Mouse (Mus musculus) cerebellum, postnatal 36 days (tissue): ENCODE data around the gene Rnf114.

ENCODE experiments used
- DNase-seq, 2 experiments: peaks; one replicate each; pipeline ENCODE4 v3.0.0; 2021 to 2022; ENCODE audit warnings: mixed read lengths in 2 of 2

Gene Rnf114

GRCm38 (mm10) chr2:167505127-167505526 lies 12.7 kb downstream of the Rnf114 start:
- DNase-seq = no peak

DNA sequence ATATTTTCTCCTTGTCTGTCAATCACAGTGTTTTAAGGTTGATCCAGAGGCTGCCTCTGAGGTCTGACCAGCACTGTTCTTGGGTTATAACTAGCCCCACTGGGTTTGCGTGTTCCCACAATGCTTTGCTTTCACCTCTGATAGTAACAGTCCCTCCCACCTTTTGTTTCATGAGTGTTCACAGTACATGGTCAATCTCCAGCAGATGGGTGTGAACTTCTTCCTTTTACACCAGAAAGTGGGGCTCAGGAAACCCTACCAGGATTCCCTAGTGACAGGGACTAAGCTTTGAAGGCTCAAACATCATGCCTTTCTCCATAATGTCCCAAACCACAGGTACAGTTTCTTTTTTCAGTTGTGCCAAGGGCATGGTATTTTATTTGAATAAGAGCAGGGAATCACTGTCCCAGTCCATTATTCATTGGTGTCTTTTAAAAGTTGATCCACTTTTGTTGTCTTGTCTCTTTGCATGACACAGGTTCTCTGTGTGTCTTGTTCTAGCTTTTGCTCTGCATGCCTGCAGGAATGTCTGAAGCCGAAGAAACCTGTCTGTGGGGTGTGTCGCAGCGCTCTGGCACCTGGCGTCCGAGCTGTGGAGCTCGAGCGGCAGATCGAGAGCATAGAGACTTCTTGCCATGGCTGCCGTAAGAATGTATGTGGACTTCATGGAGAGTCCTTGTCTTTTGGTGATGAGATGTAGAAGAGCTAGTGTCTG lies 14.3 kb downstream of the Rnf114 start:
- no peak for DNase-seq

DNA sequence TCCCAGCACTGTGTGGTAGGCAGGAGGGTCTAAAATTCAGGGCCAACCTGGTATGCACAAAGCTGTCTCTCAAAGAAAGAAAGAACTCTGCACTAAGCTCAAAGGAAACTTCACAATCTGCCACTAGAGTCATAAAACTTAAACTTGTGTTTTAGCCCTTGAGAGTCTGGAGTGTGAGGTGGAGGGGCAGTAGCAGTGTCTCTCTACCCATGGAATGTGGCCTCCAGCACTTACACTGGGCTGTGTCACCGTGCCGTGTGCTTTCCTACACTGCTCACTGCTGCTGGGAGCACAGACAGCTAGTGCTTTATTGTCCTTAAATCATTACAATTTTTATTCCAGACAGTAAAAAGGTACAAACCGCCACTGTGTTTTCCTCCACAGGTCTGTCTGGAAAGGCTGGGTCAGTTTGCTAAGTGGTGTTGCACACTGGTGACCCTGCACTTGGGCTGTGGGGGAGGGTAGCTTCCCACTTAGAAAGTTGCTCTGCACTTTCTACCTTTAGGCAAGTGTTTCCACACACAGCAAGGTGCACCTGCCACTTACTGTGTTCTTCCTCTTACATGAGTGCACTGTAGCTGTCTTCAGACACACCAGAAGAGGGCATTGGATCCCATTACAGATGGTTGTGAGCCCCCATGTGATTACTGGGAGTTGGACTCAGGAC lies 15.4 kb downstream of the Rnf114 start:
- DNase-seq = no peak

DNA sequence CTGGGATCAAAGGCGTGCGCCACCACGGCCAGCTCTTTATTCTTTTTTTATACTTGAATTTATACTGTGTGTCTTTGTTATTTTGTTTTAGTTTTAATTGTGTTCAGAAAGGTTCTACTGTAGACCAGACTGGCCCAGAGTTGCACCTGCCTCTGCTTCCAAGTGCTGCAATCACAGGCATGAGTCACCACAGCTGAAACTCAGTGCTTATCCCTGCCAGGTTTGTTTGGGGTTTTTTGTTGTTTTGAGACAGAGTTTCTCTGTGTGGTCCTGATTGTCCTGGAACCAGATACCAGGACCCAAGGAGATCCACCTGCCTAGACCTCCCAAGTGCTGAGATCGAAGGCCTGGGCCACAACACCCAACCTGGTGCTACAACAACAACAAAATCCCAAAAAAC lies 16.1 kb downstream of the Rnf114 start:
- no peak for DNase-seq

DNA sequence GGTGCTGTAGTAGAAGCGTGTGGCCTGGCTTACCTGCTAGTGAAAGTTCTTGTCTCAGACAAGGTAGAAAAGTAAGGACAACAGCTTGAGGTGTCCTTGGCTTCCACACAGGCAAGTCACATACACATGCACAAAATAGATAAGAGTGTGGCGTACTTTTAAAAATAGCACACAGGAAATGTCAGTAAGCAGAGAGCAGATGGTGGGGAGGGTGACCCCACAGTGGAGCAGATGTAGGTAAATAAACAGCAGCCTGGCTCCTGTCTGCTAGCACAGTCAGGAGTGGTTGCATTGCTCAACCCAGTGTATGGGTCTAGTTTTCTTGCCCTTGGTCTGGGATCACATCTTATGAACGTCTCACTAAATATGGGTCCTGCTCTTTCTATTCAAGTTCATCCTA lies 18.0 kb downstream of the Rnf114 start:
- DNase-seq = no peak

DNA sequence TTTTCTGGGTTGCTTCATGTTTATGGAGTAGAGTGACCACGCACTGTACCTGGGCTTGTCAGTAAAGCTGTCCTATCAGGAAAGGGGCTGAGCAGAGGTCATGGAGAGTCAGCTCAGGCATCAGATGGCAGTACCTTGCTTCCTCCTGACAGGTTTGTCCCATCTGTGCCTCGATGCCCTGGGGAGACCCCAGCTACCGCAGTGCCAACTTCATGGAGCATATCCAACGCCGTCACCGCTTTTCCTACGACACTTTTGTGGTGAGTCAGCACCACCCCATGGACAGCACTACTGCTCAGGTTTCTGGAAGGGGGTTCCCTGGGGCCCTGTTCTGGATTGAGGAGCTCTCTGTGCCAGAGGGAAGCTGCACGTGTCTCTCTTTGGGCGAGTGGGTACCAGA lies 19.9 kb downstream of the Rnf114 start:
- DNase-seq = no peak

GRCm38 (mm10) chr2:167512970-167513369 lies 20.5 kb downstream of the Rnf114 start:
- DNase-seq = no peak

DNA sequence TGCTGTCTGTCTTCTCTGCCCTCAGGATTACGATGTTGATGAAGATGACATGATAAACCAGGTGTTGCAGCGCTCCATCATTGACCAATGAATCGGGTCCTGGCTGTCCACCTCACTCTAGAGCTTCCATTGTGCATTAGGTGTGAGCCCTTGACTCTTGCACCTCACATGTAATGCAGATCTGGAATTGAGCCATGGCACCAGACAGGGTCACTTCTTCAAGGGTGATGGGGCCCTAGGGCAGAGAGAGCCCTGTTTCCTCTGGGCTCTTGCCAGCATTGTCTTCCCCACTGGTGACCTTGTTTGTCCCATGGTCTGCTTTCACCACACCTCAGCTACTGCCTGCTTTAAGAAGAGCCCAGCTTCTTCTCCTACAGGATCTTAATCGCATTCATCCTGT lies 22.2 kb downstream of the Rnf114 start:
- no peak for DNase-seq

- DNase-seq = no peak
These were observed 23.2 kb downstream of the Rnf114 start for GRCm38 (mm10) chr2:167515688-167516087.

DNA sequence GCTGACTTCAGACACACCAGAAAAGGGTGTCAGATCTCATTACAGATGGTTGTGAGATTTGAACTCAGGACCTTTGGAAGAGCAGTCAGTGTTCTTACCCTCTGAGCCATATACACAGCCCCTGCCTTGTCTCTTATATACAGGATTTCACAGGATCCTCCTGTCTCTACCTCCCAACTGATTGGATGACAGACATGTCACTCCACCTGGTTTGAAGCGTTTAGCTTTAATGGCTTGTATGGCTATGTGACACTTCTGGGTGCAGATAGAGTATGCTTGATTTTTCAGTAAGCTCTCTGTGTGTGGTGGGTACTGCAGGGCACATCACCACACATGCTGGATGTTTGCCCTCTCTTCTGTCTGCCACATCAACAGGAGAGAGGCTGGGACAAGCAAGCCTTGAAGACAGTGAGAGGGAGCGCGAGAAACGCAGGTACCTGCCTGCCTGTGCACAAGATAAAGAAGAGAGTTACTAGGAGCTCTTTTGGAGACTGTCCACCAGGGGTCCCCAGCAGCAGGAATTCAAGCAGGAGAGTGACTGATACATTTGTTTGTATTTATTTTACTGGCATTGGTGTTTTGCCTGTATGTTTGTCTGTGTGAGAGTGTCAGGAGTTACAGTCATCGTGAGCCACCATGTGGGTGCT lies 27.3 kb downstream of the Rnf114 start:
- no peak for DNase-seq

DNA sequence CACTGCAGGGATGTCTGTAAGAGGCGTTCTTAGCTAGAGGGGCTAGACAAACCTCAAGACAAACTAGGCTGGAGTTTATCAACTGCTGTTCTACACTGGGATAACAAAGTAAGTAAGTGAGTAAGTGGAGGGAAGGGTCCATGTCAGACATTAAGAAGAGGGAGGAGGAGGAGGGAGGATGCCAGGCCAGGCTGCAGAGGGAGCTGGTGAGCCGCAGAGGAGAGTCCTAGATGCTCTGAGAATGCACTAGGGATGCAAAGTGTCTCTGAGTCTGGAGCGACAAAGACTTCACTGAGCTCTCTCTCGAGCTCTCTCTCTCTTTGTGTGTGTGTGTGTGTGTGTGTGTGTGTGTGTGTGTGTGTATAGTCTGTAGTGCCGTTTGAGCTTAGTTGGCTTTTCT lies 35.8 kb downstream of the Rnf114 start:
- DNase-seq = no peak

DNA sequence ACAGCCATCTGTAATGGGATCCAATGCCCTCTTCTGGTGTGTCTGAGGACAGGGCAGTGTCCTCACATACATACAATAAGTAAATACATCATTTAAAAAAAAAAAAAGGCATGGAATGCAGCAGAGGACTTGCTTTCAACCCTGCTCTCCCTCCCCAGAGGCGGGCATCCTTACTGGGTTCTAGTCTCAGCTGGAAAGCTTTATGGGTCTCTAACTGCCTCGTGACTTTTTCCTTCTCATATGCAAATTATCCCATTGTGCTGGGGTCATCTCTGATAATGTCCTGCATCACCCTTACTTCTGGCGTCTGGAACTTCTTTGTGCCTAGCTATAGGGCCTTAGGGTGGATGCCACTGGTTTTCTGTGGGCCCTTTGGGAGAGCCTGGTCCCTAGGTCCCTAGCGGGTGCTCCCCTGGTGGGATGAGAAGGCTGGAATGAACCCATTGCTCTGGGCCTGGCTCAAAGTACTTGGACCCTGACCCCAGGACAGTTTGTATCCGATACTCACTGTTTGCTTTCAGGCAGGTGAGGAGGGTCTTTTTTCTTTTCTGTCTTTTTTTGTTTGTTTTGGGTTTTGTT lies 37.6 kb downstream of the Rnf114 start:
- DNase-seq = no peak

- DNase-seq = no peak
These were observed 38.1 kb downstream of the Rnf114 start for GRCm38 (mm10) chr2:167530536-167530935.

- DNase-seq = peak; percentile 29 to 31
These were observed 39.7 kb downstream of the Rnf114 start for GRCm38 (mm10) chr2:167532131-167532530.

- DNase-seq = no peak
These were observed 41.4 kb downstream of the Rnf114 start for GRCm38 (mm10) chr2:167533880-167534279.

- DNase-seq = no peak
These were observed 44.0 kb downstream of the Rnf114 start for GRCm38 (mm10) chr2:167536320-167536945.

- peak; percentile 81 to 90 for DNase-seq
These were observed 45.2 kb downstream of the Rnf114 start, which contains the start of gene Snai1 for GRCm38 (mm10) chr2:167537476-167538297. Snai1 (plus strand) TSS chr2:167538195.

GRCm38 (mm10) chr2:167538671-167539306 lies 46.3 kb downstream of the Rnf114 start:
- DNase-seq = no peak

DNA sequence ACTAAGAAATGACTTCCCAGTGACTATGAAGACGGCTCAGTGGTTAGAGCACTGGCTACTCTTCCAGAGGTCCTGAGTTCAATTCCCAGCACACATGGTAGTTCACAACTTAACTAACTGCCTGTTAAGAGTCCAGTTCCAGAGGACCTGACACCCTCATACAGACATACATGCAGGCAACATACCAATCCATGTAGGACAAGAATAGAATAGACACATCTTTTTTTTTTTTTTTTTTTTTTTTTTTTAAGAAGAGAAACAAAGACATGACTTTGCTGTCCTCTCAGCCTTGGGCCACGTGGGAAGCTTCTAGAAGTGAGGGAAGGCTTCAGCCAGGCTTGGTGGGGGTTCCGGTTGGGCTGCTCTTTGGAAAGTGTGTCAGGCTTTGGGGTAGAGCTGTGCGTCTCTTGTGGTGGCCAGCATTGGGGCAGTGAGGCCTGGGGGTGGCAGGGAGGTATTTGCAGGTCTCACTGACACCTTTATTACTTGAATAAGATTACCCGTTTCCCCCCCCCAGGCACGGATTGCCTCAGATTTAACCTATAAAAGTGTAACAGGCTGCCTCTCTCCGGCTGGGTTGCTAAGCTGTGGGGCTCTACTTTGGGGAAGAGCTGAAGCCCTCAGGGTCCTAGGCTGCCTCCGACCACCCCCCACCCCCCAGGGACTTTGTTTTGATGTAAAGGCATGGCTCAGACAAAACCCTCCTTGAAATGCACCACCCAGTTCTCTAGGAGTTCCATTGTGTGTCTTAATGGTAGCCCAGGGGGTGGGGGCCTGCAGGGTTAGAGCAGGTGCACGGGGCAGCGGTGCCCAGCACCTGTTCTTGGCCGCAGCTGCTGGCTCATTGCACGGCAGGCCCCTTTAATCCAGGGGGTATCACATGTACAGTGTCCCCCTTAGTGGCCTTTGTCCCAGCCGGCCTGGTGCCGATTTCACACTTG lies 47.4 kb downstream of the Rnf114 start:
- no peak for DNase-seq

GRCm38 (mm10) chr2:167540477-167541110 lies 48.1 kb downstream of the Rnf114 start:
- no peak for DNase-seq
